Mouse (Mus musculus): ENCODE measurements around the gene Casz1.
A peak's percentile ranks its signal among the peaks of the same experiment; 100 is the strongest.

Gene Casz1

GRCm38 (mm10) chr4:148837644-148838043, 33.4 kb downstream of the Casz1 start:
- TF ChIP-seq POU5F1 (IDR thresholded peaks at IDR 0.05; ENCODE audit: borderline replicate concordance, low read length) (no peak), CTCF (conservative IDR thresholded peaks at IDR 0.05; ENCODE audit: low read length) (no peak), NANOG (IDR thresholded peaks at IDR 0.05; ENCODE audit: borderline replicate concordance, low read length) (no peak)
- peaks cover 7% of the 10 kb centered on the region; the same call in 1 of the 2 replicates for H3K27me3 ChIP-seq (ENCODE audit: insufficient read depth, low read length)
- no peaks in the 10 kb centered on the region for H3K9me3 ChIP-seq (ENCODE audit: low read length)
- H3K4me3 ChIP-seq (replicated peaks; ENCODE audit: low read length) = no peak overlapping the region
- H3K4me1 ChIP-seq (replicated peaks; ENCODE audit: low read depth, low read length) = peaks cover 63% of the 10 kb centered on the region
- H3K36me3 ChIP-seq (ENCODE audit: insufficient read depth, low read length) = no peaks in the 10 kb centered on the region

GRCm38 (mm10) chr4:148842302-148842701, 38.1 kb downstream of the Casz1 start:
- no peaks in the 10 kb centered on the region for H3K9me3 ChIP-seq (ENCODE audit: low read length)
- peaks cover 62% of the 10 kb centered on the region for H3K4me1 ChIP-seq (replicated peaks; ENCODE audit: low read depth, low read length)
- TF ChIP-seq CTCF (conservative IDR thresholded peaks at IDR 0.05; ENCODE audit: low read length) (no peak), POU5F1 (IDR thresholded peaks at IDR 0.05; ENCODE audit: borderline replicate concordance, low read length) (no peak), NANOG (IDR thresholded peaks at IDR 0.05; ENCODE audit: borderline replicate concordance, low read length) (no peak)
- no peaks in the 10 kb centered on the region for H3K36me3 ChIP-seq (ENCODE audit: insufficient read depth, low read length)
- H3K27me3 ChIP-seq (ENCODE audit: insufficient read depth, low read length) = peaks cover 30% of the 10 kb centered on the region
- H3K4me3 ChIP-seq (replicated peaks; ENCODE audit: low read length) = no peak overlapping the region

- TF ChIP-seq POU5F1 (IDR thresholded peaks at IDR 0.05; ENCODE audit: borderline replicate concordance, low read length) (no peak), NANOG (IDR thresholded peaks at IDR 0.05; ENCODE audit: borderline replicate concordance, low read length) (no peak), CTCF (conservative IDR thresholded peaks at IDR 0.05; ENCODE audit: low read length) (no peak)
These were observed 40.7 kb downstream of the Casz1 start for GRCm38 (mm10) chr4:148844921-148845320.

GRCm38 (mm10) chr4:148846203-148846602, 42.0 kb downstream of the Casz1 start:
- H3K36me3 ChIP-seq (ENCODE audit: insufficient read depth, low read length) = no peaks in the 10 kb centered on the region
- H3K4me3 ChIP-seq (replicated peaks; ENCODE audit: low read length) = peak overlapping the region; percentile 51
- peaks cover 69% of the 10 kb centered on the region for H3K4me1 ChIP-seq (replicated peaks; ENCODE audit: low read depth, low read length)
- H3K27me3 ChIP-seq (ENCODE audit: insufficient read depth, low read length) = peaks cover 43% of the 10 kb centered on the region
- H3K9me3 ChIP-seq (ENCODE audit: low read length) = no peaks in the 10 kb centered on the region
- no peak for TF ChIP-seq POU5F1 (IDR thresholded peaks at IDR 0.05; ENCODE audit: borderline replicate concordance, low read length)
- no peak for TF ChIP-seq NANOG (IDR thresholded peaks at IDR 0.05; ENCODE audit: borderline replicate concordance, low read length)
- no peak for TF ChIP-seq CTCF (conservative IDR thresholded peaks at IDR 0.05; ENCODE audit: low read length)

More at GRCm38 (mm10) chr4:148844921-148845320, 40.7 kb downstream of the Casz1 start:
- H3K4me3 ChIP-seq (replicated peaks; ENCODE audit: low read length) = no peak overlapping the region
- H3K4me1 ChIP-seq (replicated peaks; ENCODE audit: low read depth, low read length) = peaks cover 58% of the 10 kb centered on the region
- peaks cover 44% of the 10 kb centered on the region for H3K27me3 ChIP-seq (ENCODE audit: insufficient read depth, low read length)
- H3K9me3 ChIP-seq (ENCODE audit: low read length) = no peaks in the 10 kb centered on the region
- no peaks in the 10 kb centered on the region for H3K36me3 ChIP-seq (ENCODE audit: insufficient read depth, low read length)

- H3K27me3 ChIP-seq (ENCODE audit: insufficient read depth, low read length) = peaks cover 42% of the 10 kb centered on the region
- peak overlapping the region; percentile 51 for H3K4me3 ChIP-seq (replicated peaks; ENCODE audit: low read length)
- no peaks in the 10 kb centered on the region for H3K9me3 ChIP-seq (ENCODE audit: low read length)
- no peaks in the 10 kb centered on the region for H3K36me3 ChIP-seq (ENCODE audit: insufficient read depth, low read length)
- H3K4me1 ChIP-seq (replicated peaks; ENCODE audit: low read depth, low read length) = peaks cover 72% of the 10 kb centered on the region
- no peak for TF ChIP-seq NANOG (IDR thresholded peaks at IDR 0.05; ENCODE audit: borderline replicate concordance, low read length)
- no peak for TF ChIP-seq POU5F1 (IDR thresholded peaks at IDR 0.05; ENCODE audit: borderline replicate concordance, low read length)
- TF ChIP-seq CTCF (conservative IDR thresholded peaks at IDR 0.05; ENCODE audit: low read length) = no peak
These were observed 42.5 kb downstream of the Casz1 start for GRCm38 (mm10) chr4:148846724-148847123.

GRCm38 (mm10) chr4:148847636-148848035, 43.4 kb downstream of the Casz1 start:
- no peak for TF ChIP-seq CTCF (conservative IDR thresholded peaks at IDR 0.05; ENCODE audit: low read length)
- TF ChIP-seq POU5F1 (IDR thresholded peaks at IDR 0.05; ENCODE audit: borderline replicate concordance, low read length) = no peak
- no peak for TF ChIP-seq NANOG (IDR thresholded peaks at IDR 0.05; ENCODE audit: borderline replicate concordance, low read length)
- no peak overlapping the region for H3K4me3 ChIP-seq (replicated peaks; ENCODE audit: low read length)
- no peaks in the 10 kb centered on the region for H3K36me3 ChIP-seq (ENCODE audit: insufficient read depth, low read length)
- peaks cover 37% of the 10 kb centered on the region for H3K27me3 ChIP-seq (ENCODE audit: insufficient read depth, low read length)
- peaks cover 72% of the 10 kb centered on the region for H3K4me1 ChIP-seq (replicated peaks; ENCODE audit: low read depth, low read length)
- H3K9me3 ChIP-seq (ENCODE audit: low read length) = no peaks in the 10 kb centered on the region

- Histone ChIP-seq H3K36me3 (ENCODE audit: insufficient read depth, low read length) (no peaks in the 10 kb centered on the region), H3K4me1 (replicated peaks; ENCODE audit: low read depth, low read length) (peaks cover 68% of the 10 kb centered on the region)
- TF ChIP-seq NANOG (IDR thresholded peaks at IDR 0.05; ENCODE audit: borderline replicate concordance, low read length) (no peak), POU5F1 (IDR thresholded peaks at IDR 0.05; ENCODE audit: borderline replicate concordance, low read length) (no peak), CTCF (conservative IDR thresholded peaks at IDR 0.05; ENCODE audit: low read length) (no peak)
These were observed 45.2 kb downstream of the Casz1 start for GRCm38 (mm10) chr4:148849437-148849836.

GRCm38 (mm10) chr4:148853057-148853456, 48.8 kb downstream of the Casz1 start:
- Histone ChIP-seq H3K9me3 (ENCODE audit: low read length) (no peaks in the 10 kb centered on the region), H3K27me3 (ENCODE audit: insufficient read depth, low read length) (0 out of 2 replicates have a peak, but pooled peaks cover 7% of the 10 kb centered on the region), H3K4me1 (replicated peaks; ENCODE audit: low read depth, low read length) (peaks cover 75% of the 10 kb centered on the region), H3K36me3 (ENCODE audit: insufficient read depth, low read length) (no peaks in the 10 kb centered on the region), H3K4me3 (replicated peaks; ENCODE audit: low read length) (no peak overlapping the region)
- TF ChIP-seq POU5F1 (IDR thresholded peaks at IDR 0.05; ENCODE audit: borderline replicate concordance, low read length) = no peak
- no peak for TF ChIP-seq CTCF (conservative IDR thresholded peaks at IDR 0.05; ENCODE audit: low read length)
- no peak for TF ChIP-seq NANOG (IDR thresholded peaks at IDR 0.05; ENCODE audit: borderline replicate concordance, low read length)

More at GRCm38 (mm10) chr4:148849437-148849836, 45.2 kb downstream of the Casz1 start:
- H3K4me3 ChIP-seq (replicated peaks; ENCODE audit: low read length) = no peak overlapping the region
- no peaks in the 10 kb centered on the region for H3K9me3 ChIP-seq (ENCODE audit: low read length)
- H3K27me3 ChIP-seq (ENCODE audit: insufficient read depth, low read length) = peaks cover 30% of the 10 kb centered on the region

- no peaks in the 10 kb centered on the region for H3K9me3 ChIP-seq (ENCODE audit: low read length)
- TF ChIP-seq NANOG (IDR thresholded peaks at IDR 0.05; ENCODE audit: borderline replicate concordance, low read length) (no peak), CTCF (conservative IDR thresholded peaks at IDR 0.05; ENCODE audit: low read length) (no peak), POU5F1 (IDR thresholded peaks at IDR 0.05; ENCODE audit: borderline replicate concordance, low read length) (no peak)
- H3K36me3 ChIP-seq (ENCODE audit: insufficient read depth, low read length) = no peaks in the 10 kb centered on the region
- H3K27me3 ChIP-seq (ENCODE audit: insufficient read depth, low read length) = peaks cover 11% of the 10 kb centered on the region
- H3K4me3 ChIP-seq (replicated peaks; ENCODE audit: low read length) = no peak overlapping the region
- H3K4me1 ChIP-seq (replicated peaks; ENCODE audit: low read depth, low read length) = peaks cover 86% of the 10 kb centered on the region
These were observed 49.9 kb downstream of the Casz1 start for GRCm38 (mm10) chr4:148854093-148854492.

Data from E14TG2a.4 (cell line).